Mouse (Mus musculus): ENCODE results near the gene Marco.

GRCm38 (mm10) chr1:120443228-120443639 is 61.6 kb downstream of the Marco start:
- no peak for TF ChIP-seq CTCF (IDR thresholded peaks at IDR 0.05)
- TF ChIP-seq EP300 (IDR thresholded peaks at IDR 0.05) = no peak

Data from lung, postnatal 0 days (tissue).